Mouse (Mus musculus) megakaryocyte progenitor cell, adult 5-6 weeks (primary cell): ENCODE data around the gene Ctcf. TPM values are rescaled to one million over a fixed set of nuclear protein-coding genes. Genes with fewer than 3 reads are reported as not detected.
"Not testable (repeated sequence)": the region's sequence is repeated elsewhere in the genome, so short reads cannot be mapped to it uniquely, and the experiment has no call there.

Experiments used
- ATAC-seq: replicated peaks from 2 replicates; pipeline ENCODE4 v1.8.0; 2016; ENCODE audit warnings: mild to moderate bottlenecking, moderate TSS enrichment, inconsistent platforms; ENCODE audit not compliant: poor library complexity
- total RNA-seq, 2 experiments: library from RNA; stranded (forward) in 1 of 2; stranded (reverse) in 1 of 2; fragments of 157-497, 149-512 nt in 1 of 2; fragments of 200-1000 nt in 1 of 2; gene quantifications; 2 replicates each; pipeline versions ENCODE4 v1.2.3 to v1.2.4; 2015 to 2017

The Ctcf gene
- total RNA-seq (2015) (95.7 and 103 TPM in 2 replicates), total RNA-seq (2017) (88.1 and 104 TPM in 2 replicates)

DNA sequence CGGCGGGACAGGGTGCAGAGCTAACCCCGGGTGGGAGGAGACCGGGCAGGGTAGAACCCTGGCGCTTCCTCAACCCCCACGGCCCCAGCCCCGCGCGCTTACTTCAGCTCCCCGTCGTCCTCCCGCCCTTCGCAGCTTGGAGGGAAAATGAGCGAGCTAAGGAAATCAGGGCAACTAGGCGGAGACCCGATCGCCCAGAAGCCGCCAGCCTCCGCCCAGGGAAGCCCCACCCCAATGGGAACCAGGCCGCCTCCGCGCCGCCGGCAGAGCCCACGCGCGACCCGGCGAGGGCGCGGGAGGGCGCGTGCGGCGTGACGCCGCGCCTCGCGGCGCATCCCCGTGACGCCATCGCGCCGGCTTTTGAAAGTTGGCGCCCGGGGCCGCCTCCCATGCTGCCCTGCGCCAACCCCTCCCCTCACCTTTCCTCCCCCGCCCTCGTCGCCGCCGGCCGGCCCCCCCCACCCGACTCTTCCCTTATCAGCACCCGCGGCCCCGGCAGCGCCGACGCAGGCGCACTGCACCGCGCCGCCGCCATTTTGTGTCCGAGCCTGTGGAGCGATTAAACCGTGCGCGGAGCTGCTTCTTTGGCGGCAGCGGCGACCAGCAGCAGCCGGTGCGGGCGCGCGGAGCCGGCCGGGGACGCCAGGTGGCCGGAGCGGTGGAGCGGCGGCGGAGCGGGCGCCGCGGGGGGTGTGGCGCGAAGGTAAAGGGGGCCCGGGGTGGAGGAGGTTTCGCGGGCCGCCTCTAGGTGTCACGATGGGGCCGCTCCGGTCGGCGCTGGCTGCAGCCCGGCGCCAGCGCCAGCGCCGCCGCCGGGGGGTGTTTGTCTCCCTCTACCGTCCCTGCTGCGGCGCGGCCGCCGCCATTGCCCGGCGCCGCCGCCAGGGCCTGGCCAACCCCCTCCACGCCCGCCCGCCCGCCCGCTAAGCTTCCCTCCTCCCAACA is at the start of gene Ctcf:
Gene Ctcf (plus strand): TSS at position 551 of the 945 bp plus-strand sequence.
- ATAC-seq, result peak; percentile 64

DNA sequence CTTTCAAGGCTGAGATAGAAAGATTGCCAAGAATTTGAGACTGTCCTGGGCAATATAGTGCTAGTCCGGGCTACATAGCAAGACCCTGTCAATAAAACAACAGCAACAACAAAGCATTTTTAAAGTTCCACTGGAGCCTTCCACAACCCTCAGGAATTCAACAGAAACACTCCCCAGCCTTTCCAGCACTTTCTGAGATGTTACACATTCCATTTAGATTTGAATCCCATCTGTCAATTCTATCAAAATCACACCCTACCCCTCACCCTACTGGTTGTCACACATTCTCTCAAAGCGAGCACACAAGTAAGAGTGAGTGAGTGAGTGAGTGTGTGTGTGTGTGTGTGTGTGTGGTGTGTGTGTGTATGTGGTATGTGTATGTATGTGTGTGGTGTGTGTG is 43.9 kb upstream of the Ctcf start:
- no peak for ATAC-seq

GRCm38 (mm10) chr8:105593859-105594258 is 42.5 kb upstream of the Ctcf start:
- no peak for ATAC-seq

GRCm38 (mm10) chr8:105594451-105595242 is 41.7 kb upstream of the Ctcf start:
- ATAC-seq, result no peak

DNA sequence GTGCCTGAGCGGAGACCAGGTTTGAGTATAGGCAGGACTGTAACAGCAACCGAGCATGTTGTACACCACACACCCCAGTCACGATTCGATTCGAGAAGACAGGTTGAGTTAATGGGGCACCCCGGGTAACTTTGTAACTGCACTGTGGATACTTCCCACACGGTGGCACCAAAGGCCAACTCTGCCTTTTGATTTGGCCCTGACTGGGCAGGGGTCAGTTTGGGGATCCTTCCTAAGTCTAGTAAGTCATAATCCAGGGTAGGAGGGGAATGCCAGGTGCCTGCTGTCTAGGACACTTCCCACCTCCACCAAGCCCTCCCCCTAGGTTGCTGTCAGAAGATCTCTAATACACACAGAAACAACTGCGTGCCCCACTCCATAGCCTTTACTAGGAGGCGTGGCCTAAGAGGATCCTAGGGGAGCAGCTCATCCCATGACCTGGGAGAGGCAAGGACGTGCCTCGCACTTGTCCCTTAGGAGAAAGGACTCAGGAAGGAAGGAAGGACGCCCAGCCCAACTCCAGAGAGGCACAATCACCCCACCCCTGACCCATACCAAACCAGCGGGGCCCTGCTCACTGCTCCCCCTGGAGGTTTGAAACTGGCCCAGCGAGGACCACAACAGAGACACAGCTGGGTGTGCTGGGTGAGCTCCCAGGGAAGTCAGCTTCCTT is 39.9 kb upstream of the Ctcf start:
- peak; percentile 91 for ATAC-seq

- no peak for ATAC-seq
Observed at GRCm38 (mm10) chr8:105598777-105599176, 37.6 kb upstream of the Ctcf start.

DNA sequence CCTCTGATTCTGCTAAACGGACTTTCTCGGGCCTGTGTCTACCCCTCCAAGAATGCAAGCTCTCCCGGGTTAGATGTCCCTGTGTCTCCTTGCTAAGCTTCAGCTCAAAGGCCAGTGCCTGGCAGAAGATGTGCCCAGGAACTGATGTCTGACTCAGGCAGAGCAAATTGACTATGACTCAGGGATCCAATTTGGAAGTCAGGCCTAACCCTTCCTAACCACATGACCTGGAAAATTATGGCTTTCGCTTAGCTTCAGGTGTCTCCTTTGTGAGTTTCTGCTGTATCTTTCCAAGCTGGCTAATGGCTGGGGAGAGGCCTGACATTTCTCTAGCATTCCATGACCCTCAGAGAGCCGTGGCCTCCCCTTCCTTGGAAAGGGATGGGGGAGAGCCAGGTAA is 35.1 kb upstream of the Ctcf start:
- no peak for ATAC-seq

GRCm38 (mm10) chr8:105602540-105602939 is 33.8 kb upstream of the Ctcf start:
- not testable (repeated sequence) for ATAC-seq

- ATAC-seq, result peak; percentile 40
Observed at GRCm38 (mm10) chr8:105604804-105605381, 31.5 kb upstream of the Ctcf start, which contains the start of gene Ripor1. Gene Ripor1 (plus strand): TSS chr8:105605255.

DNA sequence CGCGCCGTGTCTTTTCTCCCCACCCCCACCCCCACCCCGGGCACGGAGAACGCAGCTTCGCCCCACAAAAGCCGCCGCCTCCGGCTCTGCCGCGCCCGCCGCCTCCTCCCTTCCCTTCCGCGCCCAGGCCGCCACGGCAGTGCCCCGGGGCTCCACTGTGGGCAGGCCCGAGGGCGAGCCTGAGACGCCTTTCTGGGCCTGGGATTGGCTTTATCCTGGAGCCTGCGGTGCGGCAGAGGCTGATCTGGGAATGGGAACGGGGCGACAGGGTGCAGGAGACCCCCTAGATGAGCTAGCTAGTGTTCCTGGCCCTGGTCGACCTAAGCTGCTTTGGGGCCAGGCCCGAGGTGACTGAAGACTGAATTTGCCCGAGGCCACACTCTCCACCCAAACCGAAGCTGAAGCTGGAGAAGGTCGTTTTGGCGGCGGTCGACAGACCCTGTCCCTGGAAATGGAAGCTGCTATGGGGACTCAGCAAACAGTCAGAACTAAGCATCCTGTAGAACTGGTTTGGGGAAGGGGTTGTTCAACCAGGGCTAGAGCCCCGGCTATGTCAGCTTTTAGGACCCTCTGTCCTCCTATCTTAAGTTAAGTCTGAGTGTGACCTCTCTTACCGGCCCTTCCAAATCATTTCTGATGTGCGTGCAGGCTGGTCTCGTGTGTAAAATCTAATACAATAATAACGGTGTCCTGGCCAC is 30.7 kb upstream of the Ctcf start:
- ATAC-seq, result no peak

- peak; percentile 18 for ATAC-seq
Observed at GRCm38 (mm10) chr8:105606189-105607023, 30.0 kb upstream of the Ctcf start.

- ATAC-seq, result no peak
Observed at GRCm38 (mm10) chr8:105607062-105607461, 29.3 kb upstream of the Ctcf start.

DNA sequence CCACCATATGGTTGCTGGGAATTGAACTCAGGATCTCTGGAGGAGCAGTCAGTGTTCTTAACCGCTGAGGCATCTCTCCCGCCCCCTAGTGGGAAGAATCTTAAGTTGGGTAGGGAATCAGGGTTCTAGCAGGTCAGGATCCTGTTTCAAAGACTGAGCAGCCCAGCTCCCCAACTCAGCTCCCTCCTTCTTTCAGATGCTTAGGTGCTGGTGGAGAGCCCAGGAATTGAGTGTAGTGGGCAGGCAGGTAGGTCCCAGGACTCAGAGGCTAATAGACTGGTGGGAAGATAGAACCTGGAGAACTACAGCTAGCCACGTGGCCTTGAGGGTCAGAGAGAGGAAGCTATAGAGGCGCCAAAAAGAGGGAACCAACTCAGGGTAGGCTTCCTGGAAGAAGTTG is 28.7 kb upstream of the Ctcf start:
- no peak for ATAC-seq

DNA sequence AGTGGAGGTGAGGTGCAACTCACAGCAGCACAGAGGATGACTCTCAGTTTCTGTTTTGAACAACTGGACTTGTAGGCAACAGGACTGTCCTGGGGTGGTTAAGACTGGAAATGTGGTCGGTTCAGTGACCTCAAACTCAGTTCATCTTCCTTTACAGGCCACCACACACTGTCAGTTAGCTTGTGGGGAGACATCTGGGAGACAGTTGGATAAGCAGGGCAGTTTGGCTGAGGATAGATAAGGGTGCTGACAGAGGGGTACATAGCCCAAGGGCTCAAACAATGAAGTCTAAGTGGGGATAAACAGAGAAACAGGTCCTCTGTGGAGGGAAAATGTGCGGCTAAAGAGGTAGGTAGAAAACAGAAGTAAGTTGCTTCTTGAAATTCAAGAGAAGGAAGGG is 27.0 kb upstream of the Ctcf start:
- ATAC-seq, result peak; percentile 52

DNA sequence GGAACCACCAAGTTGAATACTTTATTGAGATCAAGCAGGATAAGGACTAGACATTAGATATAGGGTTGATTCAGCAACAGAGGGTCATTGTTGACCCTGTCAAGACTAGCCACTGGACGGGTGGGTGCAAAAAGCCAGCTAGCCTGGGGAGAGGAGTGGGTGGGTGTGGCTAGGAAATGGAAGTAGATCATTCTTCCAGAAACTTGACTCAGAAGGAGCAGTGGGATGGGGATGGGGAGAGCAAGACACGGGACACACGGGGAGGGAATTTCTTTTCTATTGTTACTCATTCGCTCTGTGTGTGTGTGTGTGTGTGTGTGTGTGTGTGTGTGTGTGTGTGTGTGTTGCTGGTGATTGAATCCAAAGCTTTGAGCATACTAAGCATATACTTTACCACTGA is 26.6 kb upstream of the Ctcf start:
- no peak for ATAC-seq

- ATAC-seq, result no peak
Observed at GRCm38 (mm10) chr8:105611836-105612235, 24.5 kb upstream of the Ctcf start.

DNA sequence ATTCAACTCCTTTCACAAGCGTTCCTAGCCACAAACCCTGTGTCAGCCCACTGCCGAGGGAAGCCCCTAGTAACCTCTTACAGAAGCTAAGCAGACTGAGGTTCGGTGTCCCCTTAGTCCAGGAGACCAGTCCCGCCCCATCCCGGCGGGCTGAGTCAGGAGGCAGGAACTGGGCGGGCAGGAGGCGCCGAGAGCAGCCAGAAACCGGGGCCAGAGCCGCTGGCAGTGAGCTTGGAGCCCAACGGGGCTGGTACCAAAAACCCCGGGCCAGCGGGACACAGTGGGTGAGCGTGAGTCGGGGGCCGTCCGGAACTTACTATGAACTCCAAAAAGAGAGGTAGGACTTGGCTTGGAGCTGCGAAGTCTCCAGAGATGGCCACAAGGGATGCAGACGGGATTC is 23.3 kb upstream of the Ctcf start:
- ATAC-seq, result no peak

DNA sequence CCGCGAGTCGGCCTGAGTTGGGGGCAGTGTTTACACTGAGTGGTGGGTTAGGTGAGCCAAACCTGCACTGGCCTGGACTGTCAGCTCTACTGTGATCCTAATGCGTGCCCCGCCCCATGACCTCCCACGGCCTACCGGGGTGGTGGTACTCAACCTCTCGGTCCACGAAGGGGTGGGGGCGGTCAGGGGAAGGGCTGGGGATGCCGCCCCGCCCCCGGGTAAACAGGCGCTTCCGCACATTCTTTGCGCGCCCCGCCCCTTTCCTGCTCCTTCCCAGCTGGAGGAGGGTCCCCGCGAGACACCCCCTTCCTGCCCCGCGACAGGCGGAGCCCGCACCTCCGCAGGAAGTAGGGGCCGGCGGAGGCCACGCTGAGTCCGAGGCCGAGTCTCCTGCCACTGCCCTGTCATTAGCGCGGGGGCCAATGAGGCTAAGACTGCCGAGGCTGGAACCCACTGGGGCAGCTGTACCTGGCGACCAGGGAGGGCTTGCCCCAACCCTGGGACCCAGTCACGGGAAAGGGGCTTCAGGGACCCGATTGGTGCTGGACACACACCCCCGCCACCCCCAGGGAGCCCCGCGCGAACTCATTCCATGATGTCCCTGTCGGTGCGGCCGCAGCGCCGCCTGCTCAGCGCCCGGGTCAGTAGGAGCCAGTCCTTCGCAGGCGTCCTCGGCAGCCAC is 22.4 kb upstream of the Ctcf start:
- ATAC-seq, result peak; percentile 6; the same call in 1 of the 2 replicates

GRCm38 (mm10) chr8:105615942-105616341 is 20.4 kb upstream of the Ctcf start:
- no peak for ATAC-seq
